Mouse (Mus musculus) limb, embryonic 12.5 days (tissue): ENCODE data around the gene Hdgfl1. TPM values are rescaled to one million over a fixed set of nuclear protein-coding genes. Genes with fewer than 3 reads are reported as not detected.

Experiments used
- ATAC-seq: fragments of 200-750 bp; cut with Nextera tagmentation; 2 replicates; pipeline ENCODE4 v1.8.0; 2017; ENCODE audit warnings: low read depth, moderate TSS enrichment; ENCODE audit not compliant: insufficient number of reproducible peaks, insufficient read depth, low FRiP score, low TSS enrichment
- H3K27ac ChIP-seq: fragments of 300-500 bp; sonication (generic); 2 replicates; pipeline ENCODE4 v1.5.1; 2016; ENCODE audit warnings: mild to moderate bottlenecking, moderate library complexity
- H3K27me3 ChIP-seq: fragments of 300-500 bp; sonication (generic); 2 replicates; pipeline ENCODE4 v1.6.1; 2016; ENCODE audit warnings: mild to moderate bottlenecking, moderate library complexity
- H3K36me3 ChIP-seq: fragments of 300-500 bp; sonication (generic); 2 replicates; pipeline ENCODE4 v1.6.1; 2016; ENCODE audit warnings: mild to moderate bottlenecking, moderate library complexity
- H3K4me1 ChIP-seq: fragments of 300-500 bp; sonication (generic); replicated peaks from 2 replicates; pipeline ENCODE4 v1.6.1; 2016
- H3K4me2 ChIP-seq: fragments of 300-500 bp; sonication (generic); 2 replicates; pipeline ENCODE4 v1.6.1; 2016; ENCODE audit warnings: mild to moderate bottlenecking, moderate library complexity
- H3K4me3 ChIP-seq: fragments of 300-500 bp; sonication (generic); replicated peaks from 2 replicates; pipeline ENCODE4 v1.5.1; 2016; ENCODE audit warnings: mild to moderate bottlenecking
- H3K9ac ChIP-seq: fragments of 300-500 bp; sonication (generic); replicated peaks from 2 replicates; pipeline ENCODE4 v1.6.1; 2016; ENCODE audit warnings: mild to moderate bottlenecking, moderate library complexity
- H3K9me3 ChIP-seq: fragments of 300-500 bp; sonication (generic); 2 replicates; pipeline ENCODE4 v1.6.1; 2016; ENCODE audit warnings: mild to moderate bottlenecking, moderate library complexity
- WGBS: fragments of 180-500 bp; shearing (Covaris S2); methylation state at CpG from one replicate; pipeline ENCODE4 v1.1.7; 2016; 5-methylcytosine and 5-hydroxymethylcytosine counted together
- polyA plus RNA-seq: library from polyadenylated mRNA; unstranded; fragments of >200 nt; fragmentation: Nextera tagmentation; extraction: Ambion mirVana; gene quantifications from 2 replicates; pipeline ENCODE4 v1.2.1, GENCODE M21; 2016

The Hdgfl1 gene
- not detected in 2 replicates for polyA plus RNA-seq

DNA sequence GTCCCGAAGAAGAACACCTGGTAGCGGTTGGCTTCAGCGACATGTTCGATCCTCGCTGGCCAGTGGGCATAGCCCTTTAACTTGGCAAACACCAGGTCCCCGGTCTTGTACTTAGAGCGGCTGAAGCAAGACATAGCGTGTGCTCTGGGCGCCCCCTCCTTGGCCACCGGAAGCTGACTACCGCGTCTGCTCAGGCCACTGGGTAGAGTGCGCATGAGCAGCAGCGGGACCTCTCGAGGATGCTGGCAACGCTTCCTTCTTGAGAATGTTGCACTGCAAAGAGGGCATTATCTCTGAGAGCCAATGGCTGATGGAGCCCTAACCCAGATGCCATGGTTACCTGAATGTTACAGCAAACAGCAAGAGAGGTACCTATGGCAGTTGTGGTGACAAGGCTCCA, at the start of gene Hdgfl1:
TSS of gene Hdgfl1 (minus strand) at position 211 of the 400 bp plus-strand sequence.
- H3K4me3 ChIP-seq, result no peak within 1 kb of the TSS
- 94% methylated on average over 16 of the region's 16 CpGs for WGBS
- H3K9ac ChIP-seq, result no peak within 1 kb of the TSS
- H3K4me1 ChIP-seq, result no peaks in the 10 kb centered on the region
- ATAC-seq, result no peak
- H3K4me2 ChIP-seq, result no peak within 1 kb of the TSS
- H3K27me3 ChIP-seq, result no peaks in the 10 kb centered on the region
- H3K27ac ChIP-seq, result no peak within 1 kb of the TSS
- H3K36me3 ChIP-seq, result no peaks in the 10 kb centered on the region
- H3K9me3 ChIP-seq, result no peaks in the 10 kb centered on the region

DNA sequence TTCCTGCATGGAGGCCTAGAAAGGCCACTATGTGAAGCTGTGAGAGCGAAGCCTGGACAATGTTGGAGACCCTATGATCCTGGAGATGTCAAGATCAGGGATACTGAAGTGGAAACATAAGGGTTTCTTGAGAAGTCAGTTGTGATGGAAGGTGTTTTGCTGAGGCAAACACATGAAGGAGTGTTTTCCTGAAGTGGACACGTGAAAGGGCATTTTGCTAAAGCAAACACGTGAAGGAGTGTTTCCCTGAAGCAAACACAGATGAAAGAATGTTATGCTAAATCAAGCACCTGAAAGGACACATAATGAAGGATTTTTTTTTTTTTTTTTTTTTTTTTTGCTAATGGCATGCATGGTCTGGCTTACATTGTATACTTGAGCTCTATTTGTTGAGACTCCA, 25.5 kb upstream of the Hdgfl1 start:
- no peak overlapping the region for H3K27ac ChIP-seq

DNA sequence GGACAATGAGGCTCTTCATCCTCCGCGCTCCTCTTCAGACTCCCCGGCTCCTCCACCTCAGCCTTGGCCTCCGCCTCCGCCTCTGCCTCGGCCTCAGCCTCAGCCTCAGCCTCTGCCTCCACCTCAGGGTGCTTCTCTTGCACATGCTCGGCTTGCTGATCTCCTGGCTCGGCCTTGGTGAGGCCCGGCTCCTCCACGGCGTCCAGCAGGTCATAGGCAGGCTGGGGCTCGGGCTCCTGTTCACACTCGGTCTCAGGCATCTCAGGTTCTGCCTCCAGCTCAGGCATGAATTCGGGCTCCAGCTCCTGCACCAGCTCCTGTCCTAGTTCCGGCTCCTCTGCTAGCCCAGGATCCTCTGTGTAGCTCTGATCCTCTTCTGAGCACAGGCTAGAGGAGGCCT, 541 bp downstream of the Hdgfl1 start:
- H3K9me3 ChIP-seq, result no peaks in the 10 kb centered on the region
- no peak overlapping the region for H3K27ac ChIP-seq
- no peak overlapping the region for H3K4me2 ChIP-seq
- no peaks in the 10 kb centered on the region for H3K4me1 ChIP-seq
- no peak overlapping the region for H3K4me3 ChIP-seq
- WGBS, result 94% methylated on average over 15 of the region's 15 CpGs
- no peaks in the 10 kb centered on the region for H3K36me3 ChIP-seq
- H3K9ac ChIP-seq, result no peak overlapping the region
- H3K27me3 ChIP-seq, result no peaks in the 10 kb centered on the region
- ATAC-seq, result no peak

More for the DNA sequence above, 25.5 kb upstream of the Hdgfl1 start:
- H3K4me3 ChIP-seq, result no peak overlapping the region
- ATAC-seq, result no peak
- no peak overlapping the region for H3K4me2 ChIP-seq
- WGBS, result 82% methylated on average over 3 of the region's 3 CpGs
- H3K9ac ChIP-seq, result no peak overlapping the region
- H3K27me3 ChIP-seq, result no peaks in the 10 kb centered on the region
- H3K36me3 ChIP-seq, result no peaks in the 10 kb centered on the region
- no peaks in the 10 kb centered on the region for H3K4me1 ChIP-seq
- no peaks in the 10 kb centered on the region for H3K9me3 ChIP-seq

DNA sequence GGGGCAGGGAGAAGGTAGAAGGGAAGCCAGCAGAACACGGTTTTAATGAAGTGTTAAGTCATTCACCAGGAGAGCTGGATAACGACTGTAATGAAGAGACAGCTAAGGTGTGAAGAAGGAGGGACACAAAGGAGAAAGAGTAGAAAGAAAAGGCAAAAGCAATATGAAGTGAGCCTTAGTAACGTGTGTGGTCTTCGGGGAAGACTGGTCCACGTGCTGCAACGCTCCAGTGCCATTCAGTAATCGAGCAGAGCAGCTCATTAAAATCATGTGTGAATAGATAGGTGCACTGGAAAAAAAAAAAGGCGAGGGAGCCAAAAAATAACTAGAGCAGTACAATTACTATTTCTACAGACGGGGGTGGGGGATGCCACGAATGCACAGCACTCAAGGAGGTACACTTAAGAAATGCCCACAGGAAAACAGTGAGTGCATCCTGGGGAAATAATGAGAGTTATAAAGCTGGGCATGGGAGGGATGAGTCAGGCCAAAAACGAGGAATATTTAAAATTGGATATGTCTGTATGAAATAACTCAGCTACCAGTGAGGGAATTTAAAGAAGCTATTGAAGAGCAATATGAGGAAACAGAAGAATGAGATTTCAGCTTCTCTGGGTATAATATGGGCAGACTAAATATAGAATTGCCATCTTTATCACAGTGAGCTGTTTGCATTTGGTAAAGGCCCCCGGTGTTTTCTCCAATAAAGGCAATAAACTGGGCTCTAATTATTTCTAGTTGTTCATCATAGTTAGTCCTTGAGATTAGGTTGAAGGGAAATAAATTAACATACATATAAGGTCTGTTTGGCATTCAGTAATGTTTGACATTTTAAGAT, 7.8 kb downstream of the Hdgfl1 start:
- Histone ChIP-seq H3K27ac (no peak overlapping the region), H3K4me1 (no peaks in the 10 kb centered on the region), H3K9ac (no peak overlapping the region), H3K36me3 (no peaks in the 10 kb centered on the region), H3K9me3 (no peaks in the 10 kb centered on the region; the same call in 1 of the 2 replicates), H3K4me2 (no peak overlapping the region), H3K27me3 (no peaks in the 10 kb centered on the region), H3K4me3 (no peak overlapping the region)
- WGBS, result 44% methylated on average over 12 of the region's 12 CpGs
- ATAC-seq, result no peak

DNA sequence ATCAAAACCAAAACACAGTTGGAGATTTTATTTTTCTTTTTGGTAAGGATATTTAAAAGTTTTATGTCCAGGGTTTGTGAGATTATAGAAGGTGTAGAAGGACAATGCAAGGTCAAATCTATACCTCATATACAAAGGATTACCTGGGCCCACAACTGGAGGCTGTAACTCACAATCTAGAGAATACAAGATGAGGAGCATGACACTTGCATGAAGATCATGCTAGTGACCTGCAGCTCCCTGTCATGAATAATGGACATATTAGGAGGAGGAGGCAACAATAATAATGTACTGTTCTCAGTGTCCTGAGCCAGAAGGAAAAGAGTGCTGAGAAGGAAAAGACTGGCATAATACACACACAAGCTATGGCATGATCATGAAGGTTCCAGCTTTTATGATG, 17.1 kb downstream of the Hdgfl1 start:
- no peak overlapping the region for H3K27ac ChIP-seq
- no peak for ATAC-seq
- H3K9me3 ChIP-seq, result no peaks in the 10 kb centered on the region
- no peak overlapping the region for H3K4me2 ChIP-seq
- no peak overlapping the region for H3K4me3 ChIP-seq
- H3K9ac ChIP-seq, result no peak overlapping the region
- no peaks in the 10 kb centered on the region for H3K27me3 ChIP-seq
- no peaks in the 10 kb centered on the region for H3K36me3 ChIP-seq
- no peaks in the 10 kb centered on the region for H3K4me1 ChIP-seq

DNA sequence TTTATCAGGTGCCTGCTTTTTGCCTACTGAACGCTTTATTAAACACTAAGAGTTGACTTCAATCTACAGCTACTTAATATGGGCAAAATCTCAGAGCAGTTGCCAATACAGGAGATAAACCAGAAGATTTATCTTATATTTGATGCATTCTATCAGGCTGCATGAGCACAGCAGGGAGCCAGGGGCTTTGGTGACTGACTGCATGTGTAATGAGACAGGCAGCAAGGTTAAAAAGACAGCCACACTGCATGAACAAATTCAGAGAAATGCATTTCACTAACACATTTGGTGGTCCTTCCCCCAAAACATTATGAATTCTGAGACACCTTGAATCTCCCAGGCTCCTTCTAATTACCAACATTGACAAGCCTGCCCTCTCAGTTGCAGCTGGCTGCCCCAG, 17.6 kb downstream of the Hdgfl1 start:
- Histone ChIP-seq H3K4me3 (no peak overlapping the region), H3K27ac (no peak overlapping the region), H3K9ac (no peak overlapping the region), H3K4me2 (no peak overlapping the region), H3K27me3 (no peaks in the 10 kb centered on the region), H3K9me3 (no peaks in the 10 kb centered on the region), H3K36me3 (no peaks in the 10 kb centered on the region), H3K4me1 (no peaks in the 10 kb centered on the region)
- WGBS, result 93% methylated on average over 1 of the region's 1 CpGs
- ATAC-seq, result no peak

DNA sequence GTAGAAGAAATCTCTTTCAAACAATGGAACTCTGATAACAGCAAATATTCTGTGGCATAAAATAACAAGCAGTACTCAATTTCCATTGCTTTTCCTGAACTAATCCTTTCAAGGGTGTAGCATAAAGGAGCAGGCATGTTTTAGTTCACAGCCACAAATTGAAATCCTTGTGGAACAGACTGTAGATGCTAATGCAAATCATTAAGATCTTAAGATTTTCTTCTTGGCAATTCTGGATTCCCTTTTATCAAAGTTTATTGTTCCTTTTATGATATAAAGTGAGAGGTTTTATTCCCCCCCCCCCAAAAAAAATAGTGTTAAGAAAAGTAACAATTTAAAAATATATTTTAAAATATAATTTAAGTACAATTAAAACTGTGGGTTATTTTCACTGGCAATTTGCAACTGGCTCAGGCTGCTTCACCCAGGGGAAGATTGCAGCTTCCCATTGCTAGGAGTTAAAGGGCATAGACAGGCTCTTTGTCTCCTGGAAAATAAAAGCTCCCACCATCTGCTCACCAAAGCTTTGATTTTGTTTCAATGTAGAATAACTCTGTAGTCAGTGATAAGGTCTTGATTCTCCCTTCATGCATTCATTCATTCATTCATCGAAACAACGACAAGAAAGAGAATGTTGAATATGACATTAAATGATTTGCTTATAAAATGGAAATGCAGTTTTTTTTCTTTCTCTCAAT, 24.1 kb downstream of the Hdgfl1 start:
- H3K4me1 ChIP-seq, result no peaks in the 10 kb centered on the region
- no peak overlapping the region for H3K9ac ChIP-seq
- no peak overlapping the region for H3K4me2 ChIP-seq
- no peaks in the 10 kb centered on the region for H3K36me3 ChIP-seq
- ATAC-seq, result no peak
- 97% methylated on average over 2 of the region's 2 CpGs for WGBS
- no peak overlapping the region for H3K27ac ChIP-seq
- no peaks in the 10 kb centered on the region for H3K9me3 ChIP-seq
- H3K27me3 ChIP-seq, result no peaks in the 10 kb centered on the region
- H3K4me3 ChIP-seq, result no peak overlapping the region

DNA sequence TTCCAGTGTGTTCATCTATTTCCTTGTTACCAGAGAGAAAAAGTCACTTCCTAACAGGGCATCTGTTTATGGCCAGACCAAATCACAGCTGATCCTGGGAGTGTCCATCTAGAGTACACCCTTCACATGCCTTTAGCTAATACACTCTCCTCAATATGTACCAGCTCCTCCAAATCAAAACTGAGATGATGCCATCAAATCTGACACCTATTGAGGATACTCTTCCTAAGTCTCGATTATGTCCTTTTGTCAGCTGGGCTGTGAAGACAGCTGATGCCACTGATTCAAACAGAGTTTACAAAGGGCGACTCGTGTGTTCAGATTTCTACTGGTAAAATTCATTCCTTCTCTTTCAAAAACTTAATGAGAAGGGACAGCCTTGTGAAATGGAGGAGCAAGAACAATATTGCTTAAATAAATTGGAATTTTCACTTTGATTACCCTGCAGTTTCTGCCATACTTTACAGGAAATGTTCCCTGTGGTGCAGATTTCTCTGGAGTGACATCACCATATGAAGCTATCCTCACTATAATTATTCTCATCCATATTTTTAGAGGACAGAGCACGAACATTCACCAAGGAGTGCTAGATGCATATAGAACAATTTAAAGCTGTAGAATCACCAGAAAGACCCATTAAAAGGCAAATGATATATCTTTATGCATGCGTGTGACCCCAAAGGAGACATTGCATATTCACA, 24.8 kb downstream of the Hdgfl1 start:
- no peaks in the 10 kb centered on the region for H3K9me3 ChIP-seq
- no peak for ATAC-seq
- H3K4me3 ChIP-seq, result no peak overlapping the region
- WGBS, result 87% methylated on average over 5 of the region's 5 CpGs
- no peak overlapping the region for H3K4me2 ChIP-seq
- no peaks in the 10 kb centered on the region for H3K36me3 ChIP-seq
- H3K27ac ChIP-seq, result no peak overlapping the region
- no peaks in the 10 kb centered on the region for H3K27me3 ChIP-seq
- no peaks in the 10 kb centered on the region for H3K4me1 ChIP-seq
- H3K9ac ChIP-seq, result no peak overlapping the region

DNA sequence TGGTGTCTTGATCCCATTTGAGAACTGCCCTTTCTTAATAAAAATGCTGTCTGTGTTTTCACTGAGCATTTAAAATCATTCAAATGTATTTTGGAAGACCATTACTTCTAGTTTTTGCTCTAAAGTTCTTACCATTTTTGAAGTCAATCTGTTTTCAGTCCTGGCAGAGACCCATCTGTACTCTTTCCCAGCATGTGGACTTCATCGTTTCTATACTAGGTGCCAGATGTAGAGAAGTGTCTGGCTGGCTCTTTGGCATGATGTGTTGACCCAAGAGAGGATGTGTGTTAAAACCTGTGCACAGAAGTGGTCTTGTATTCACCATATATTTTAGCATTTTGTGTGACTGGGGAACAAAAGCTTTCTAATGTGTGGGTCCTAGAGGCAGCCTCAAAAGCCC, 25.9 kb downstream of the Hdgfl1 start:
- no peak overlapping the region for H3K4me3 ChIP-seq
- no peak overlapping the region for H3K27ac ChIP-seq
- no peaks in the 10 kb centered on the region for H3K36me3 ChIP-seq
- no peaks in the 10 kb centered on the region for H3K9me3 ChIP-seq
- no peaks in the 10 kb centered on the region for H3K27me3 ChIP-seq
- H3K9ac ChIP-seq, result no peak overlapping the region
- no peaks in the 10 kb centered on the region for H3K4me1 ChIP-seq
- H3K4me2 ChIP-seq, result no peak overlapping the region
- WGBS, result 32% methylated on average over 1 of the region's 1 CpGs
- no peak for ATAC-seq

DNA sequence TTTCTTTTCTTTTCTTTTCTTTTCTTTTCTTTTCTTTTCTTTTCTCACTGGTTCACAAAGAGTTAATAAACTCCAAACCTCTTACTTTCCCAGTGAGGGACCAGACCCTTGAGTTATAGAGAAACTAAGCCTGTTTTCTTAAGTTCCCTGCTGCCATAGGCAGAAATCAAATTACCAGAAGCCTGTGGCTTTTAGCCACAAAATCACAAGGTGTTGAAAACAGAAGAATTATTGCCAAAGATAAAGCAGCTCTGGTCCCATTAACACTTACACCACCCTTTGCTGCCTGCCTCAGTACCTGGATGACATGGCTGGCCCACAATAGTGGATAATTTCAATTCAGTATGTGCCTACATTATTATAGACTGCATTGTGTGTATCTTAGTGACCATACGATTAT, 35.0 kb downstream of the Hdgfl1 start:
- ATAC-seq, result no peak
- H3K9me3 ChIP-seq, result no peaks in the 10 kb centered on the region; the same call in 1 of the 2 replicates
- H3K27ac ChIP-seq, result no peak overlapping the region
- no peaks in the 10 kb centered on the region for H3K4me1 ChIP-seq
- H3K36me3 ChIP-seq, result no peaks in the 10 kb centered on the region
- H3K27me3 ChIP-seq, result no peaks in the 10 kb centered on the region
- no peak overlapping the region for H3K4me3 ChIP-seq
- H3K9ac ChIP-seq, result no peak overlapping the region
- H3K4me2 ChIP-seq, result no peak overlapping the region
- WGBS, result 35% methylated on average over 1 of the region's 1 CpGs

DNA sequence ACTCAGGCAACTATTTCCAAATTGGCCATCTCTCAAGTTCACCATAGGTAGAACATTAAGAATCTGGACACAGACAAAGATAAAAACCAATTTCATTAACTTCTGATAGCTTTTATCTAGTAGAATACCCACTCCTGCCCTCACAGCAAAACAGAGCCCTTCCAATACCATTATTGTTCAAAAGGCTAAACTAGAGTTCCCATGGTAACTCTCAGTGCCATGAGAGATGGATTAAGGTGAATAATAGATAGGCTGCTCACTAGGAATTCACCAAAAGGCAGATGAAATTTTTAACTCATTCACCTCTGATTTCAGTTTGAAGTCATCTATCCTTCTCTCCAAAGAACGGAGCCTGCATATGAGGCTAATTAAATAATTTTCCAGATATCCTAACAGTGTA, 45.7 kb downstream of the Hdgfl1 start:
- Histone ChIP-seq H3K4me3 (no peak overlapping the region), H3K4me2 (no peak overlapping the region), H3K27me3 (no peaks in the 10 kb centered on the region), H3K36me3 (no peaks in the 10 kb centered on the region), H3K27ac (no peak overlapping the region), H3K9ac (no peak overlapping the region), H3K9me3 (no peaks in the 10 kb centered on the region), H3K4me1 (0 out of 2 replicates have a peak, but pooled peaks cover 2% of the 10 kb centered on the region)
- ATAC-seq, result no peak
- 87% methylated on average over 1 of the region's 1 CpGs for WGBS
